Mouse (Mus musculus): Measurements from ENCODE around the gene St3gal6.
A peak's percentile ranks its signal among the peaks of the same experiment; 100 is the strongest.

St3gal6 gene

DNA sequence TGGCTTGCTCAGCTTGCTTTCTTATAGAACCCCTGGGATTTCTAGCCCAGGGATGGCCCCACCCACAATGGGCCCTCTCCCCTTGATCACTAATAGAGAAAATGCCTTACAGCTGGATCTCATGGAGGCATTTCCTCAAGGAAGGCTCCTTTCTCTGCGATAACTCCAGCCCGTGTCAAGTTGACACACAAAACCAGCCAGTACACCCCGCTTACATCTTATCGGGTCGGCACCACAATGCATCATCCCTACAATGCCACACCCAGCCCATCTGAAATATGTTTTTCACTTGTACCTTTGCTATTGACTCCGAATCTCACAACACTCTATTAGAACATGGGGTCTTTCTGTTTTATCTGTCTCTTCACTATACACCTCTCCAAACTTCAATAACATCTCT is 3.6 kb downstream of the St3gal6 start:
- DNase-seq = no peak

GRCm38 (mm10) chr16:58519650-58520073 is 4.4 kb downstream of the St3gal6 start:
- no peak for DNase-seq

DNA sequence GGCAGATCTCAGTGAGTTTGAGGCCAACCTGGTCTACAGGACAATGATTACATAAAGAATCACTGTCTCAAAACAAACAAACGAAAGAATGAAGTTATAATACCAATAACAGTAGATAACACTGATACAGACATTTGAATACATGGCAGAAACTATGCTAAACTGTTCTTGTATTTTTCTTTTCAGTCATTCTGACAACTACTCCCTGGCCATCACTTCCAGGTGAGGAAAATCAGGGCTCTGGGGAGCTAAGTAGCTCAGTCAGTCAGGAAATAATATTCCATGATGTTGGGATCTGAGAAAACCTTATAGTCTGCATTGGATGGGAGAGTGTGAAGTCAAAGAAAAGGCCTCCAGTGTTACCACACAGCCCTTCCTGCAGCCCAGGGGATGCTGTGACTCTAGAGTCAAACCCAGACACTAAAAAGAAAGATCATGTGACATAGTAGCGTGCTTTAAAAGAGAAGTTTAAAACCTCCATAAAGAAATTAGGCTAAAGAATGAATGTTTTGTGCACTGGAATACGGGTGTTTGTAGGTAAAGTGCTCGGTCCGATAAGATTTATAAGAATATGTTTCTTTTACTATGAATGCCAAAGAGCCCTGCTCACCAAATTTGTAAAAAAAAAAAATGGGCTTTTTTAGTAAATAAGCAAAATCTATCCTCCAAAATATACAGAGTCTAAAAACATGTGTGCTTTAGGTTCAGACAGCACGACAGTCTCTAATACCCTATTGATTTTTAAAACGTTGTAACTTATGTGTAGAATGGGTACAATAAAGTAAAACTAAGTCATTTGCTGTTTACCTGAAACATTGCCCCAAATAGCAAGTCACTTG is 6.9 kb downstream of the St3gal6 start:
- DNase-seq = no peak

DNA sequence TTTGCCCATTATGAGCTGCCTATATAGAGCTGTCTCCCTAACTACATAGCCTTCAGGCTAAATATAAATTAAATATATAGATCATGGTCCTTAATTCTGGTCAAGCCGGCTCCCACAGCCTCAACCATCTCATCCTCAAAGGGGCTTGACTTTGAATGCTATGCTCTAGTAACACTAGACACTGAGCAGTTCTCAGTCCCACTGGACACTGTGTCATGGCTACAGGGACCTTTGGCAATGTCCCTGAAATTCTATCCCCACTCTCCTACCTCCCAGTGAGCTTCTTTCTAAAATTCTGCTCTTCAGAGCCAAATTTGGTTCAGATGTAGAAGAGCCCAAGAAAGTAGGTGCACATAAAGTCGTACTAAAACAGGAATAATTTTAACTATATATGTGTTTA is 7.9 kb downstream of the St3gal6 start:
- DNase-seq = no peak

- DNase-seq = peak; percentile 57
Observed at GRCm38 (mm10) chr16:58514565-58514964, 9.5 kb downstream of the St3gal6 start.

GRCm38 (mm10) chr16:58513755-58514154 is 10.3 kb downstream of the St3gal6 start:
- no peak for DNase-seq

DNA sequence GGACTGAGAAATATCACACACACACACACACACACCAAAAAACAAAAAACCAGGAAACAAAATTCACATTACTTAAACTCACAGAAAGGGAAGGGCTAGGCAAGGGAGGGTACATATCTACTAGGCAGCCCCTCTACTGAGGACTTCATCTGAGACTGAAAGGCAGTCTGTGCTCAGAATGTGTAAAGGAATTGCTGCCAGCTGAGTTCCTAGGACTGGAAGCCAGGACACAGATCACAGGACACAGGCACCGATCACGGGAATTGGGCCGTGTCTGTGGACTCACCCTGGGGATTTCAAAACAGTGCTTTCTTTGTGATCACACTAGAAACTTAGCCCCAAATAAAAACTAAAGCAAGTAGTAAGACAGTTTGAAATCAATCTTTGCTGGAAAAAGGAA is 11.2 kb downstream of the St3gal6 start:
- DNase-seq = no peak

DNA sequence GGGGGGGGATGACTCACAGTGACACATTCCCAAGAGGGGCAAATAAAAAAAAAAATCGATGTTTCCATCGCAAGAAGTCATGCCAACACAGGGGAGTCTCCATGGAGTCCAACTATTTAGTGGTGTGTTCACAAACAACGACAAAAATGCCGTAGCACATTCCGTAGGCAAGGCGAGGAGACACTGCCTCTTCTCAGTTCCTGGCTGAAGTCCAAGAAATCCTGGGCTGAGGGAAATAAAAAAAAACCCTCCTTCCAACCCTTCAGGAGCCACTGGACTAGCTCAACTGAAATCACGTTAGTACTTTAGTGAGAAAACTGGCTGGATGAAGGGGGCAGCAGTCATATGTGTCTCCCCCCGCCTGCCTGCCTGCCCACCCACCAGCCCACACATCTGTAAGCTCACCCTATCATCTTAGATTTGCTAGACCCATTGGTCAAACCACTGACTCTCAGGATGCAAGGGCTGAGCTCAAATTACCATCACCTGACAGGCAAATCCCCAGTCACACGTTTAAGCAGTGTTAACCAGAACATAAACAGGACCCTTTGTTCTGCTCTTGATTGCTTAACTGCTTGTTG is 11.8 kb downstream of the St3gal6 start:
- DNase-seq = no peak

DNA sequence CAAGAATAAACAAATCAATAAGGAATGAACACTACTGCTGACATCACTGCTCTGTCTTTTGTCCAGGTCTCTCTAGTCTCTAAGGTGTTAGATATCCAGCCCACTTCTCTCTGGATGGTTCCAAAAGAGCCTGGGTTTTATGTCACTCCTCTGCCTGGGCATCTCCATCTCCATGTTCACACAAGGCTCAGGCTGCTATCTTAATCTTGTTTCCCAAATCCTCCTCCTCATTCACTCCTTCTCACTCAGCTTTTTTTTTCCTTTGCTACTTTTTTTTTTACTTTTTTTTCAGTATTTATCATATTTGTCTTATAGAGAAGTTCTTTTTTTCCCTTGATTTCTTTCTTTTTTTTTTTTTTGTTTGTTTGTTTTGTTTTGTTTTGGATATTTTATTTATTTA is 19.1 kb downstream of the St3gal6 start:
- DNase-seq = no peak

DNA sequence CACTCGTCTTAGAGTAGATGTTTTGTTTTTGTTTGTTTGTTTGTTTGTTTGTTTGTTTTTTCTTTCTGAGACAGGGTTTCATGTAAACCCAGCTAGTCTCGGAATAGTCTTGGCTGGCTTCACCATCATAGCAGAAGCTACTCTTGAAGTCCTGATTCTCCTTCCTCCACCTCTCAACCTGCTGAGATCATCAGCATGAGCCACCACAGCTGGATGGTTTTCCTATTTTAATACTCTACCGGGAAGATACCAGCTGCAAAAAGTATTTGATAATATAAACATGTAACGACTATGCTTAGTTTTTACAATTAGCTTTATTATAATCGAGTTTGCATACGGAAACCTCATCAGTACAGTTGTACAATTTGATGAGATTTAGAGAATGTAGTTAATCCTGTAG is 21.5 kb downstream of the St3gal6 start:
- no peak for DNase-seq

GRCm38 (mm10) chr16:58501760-58502301 is 22.2 kb downstream of the St3gal6 start:
- DNase-seq = no peak

- DNase-seq = no peak
Observed at GRCm38 (mm10) chr16:58499650-58500049, 24.4 kb downstream of the St3gal6 start.

GRCm38 (mm10) chr16:58499172-58499584 is 24.9 kb downstream of the St3gal6 start:
- no peak for DNase-seq

DNA sequence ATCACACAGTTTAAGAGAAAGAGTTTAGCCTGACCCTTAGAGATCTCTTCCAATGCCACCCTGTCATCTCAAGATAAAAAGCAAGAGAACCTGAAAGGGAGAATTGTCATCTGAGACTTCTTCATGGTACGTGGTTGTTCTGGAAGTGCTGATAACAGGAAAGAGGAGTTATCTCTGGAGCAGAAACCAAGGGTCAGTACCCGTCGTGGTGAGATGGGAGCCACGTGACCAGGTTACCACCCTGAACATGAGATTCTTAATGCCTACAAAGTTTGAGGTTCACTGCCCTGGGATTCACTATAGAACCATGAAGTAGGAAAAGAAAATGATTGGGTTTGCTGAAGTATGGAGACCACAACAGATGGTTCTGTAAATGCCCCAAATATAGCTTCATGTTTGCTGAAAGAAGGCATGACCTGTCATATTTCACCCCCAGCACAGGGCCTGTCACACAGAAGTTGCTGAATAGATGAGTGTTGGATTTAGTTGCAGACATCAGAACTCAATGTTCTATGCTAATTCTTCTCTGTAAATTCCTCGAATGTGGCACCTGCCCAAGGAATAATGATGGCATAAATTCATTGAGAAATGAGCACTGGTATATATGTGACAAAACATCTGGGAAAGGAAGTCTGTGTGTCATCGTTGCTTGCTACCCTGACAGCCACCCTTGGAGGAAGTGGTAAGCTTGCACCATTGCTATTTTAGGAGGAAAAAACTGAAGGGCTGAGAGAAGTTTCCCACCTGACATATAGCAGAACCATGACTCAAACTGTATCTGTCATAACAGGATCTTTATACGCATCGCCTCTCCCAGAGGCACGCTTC is 25.9 kb downstream of the St3gal6 start:
- DNase-seq = peak; percentile 26 to 49

DNA sequence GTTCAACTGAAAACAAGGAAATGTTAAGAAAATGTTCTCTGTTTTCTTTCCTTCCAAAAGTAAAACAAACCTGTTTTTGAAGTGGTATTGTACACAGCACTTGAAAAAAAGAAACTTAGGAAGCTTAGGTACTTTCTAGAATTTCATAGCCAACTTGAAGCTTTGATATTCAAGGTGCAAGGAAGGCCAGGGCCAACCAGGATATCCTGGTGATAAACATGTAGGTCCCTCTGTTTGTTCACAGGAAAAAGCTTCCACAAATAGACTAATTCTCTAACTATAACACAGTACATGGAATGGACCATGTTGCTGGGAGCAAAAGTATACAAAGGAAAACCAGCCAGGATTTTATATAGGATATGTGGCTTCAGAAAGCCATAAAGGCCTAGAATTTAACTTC is 27.3 kb downstream of the St3gal6 start:
- DNase-seq = no peak

DNA sequence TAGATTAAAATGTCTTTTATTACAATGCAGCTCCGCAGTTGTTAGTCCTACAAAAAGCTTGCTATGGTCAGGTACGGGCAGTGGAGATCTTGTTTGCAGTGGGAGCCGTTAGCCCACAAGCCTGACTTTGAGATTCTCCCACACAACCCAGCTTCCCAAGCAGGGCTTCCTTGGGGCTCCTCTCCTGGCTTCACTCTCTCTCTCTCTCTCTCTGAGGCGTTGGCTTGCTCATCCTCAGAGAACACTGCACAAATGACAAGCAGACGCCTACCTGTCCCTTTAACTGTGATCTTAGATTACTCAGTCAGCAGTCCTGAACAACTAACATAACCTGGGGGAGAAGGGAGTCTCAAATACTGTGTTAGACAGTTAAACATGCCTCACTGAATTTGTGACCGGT is 36.2 kb downstream of the St3gal6 start:
- no peak for DNase-seq

- DNase-seq = no peak
Observed at GRCm38 (mm10) chr16:58482296-58482695, 41.7 kb downstream of the St3gal6 start.

DNA sequence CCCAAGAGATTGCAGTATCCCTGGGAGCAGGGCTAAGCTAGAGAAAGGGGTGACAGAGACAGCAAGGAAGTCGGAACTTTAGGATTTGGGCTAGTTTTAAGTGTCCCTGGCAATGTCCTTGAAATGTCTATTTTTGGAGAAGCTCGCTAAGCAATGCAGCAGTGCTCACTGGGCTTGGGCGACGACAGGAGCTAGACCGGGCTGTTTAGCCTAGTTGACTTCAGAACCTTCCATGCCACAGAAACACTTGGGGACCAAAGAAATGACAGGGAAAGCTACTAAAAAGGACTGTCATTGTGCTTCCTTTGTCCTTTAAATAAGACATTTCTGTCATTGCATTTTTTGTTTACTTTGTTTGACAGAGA is 42.2 kb downstream of the St3gal6 start:
- DNase-seq = no peak

GRCm38 (mm10) chr16:58481219-58481905 is 42.7 kb downstream of the St3gal6 start:
- no peak for DNase-seq

DNA sequence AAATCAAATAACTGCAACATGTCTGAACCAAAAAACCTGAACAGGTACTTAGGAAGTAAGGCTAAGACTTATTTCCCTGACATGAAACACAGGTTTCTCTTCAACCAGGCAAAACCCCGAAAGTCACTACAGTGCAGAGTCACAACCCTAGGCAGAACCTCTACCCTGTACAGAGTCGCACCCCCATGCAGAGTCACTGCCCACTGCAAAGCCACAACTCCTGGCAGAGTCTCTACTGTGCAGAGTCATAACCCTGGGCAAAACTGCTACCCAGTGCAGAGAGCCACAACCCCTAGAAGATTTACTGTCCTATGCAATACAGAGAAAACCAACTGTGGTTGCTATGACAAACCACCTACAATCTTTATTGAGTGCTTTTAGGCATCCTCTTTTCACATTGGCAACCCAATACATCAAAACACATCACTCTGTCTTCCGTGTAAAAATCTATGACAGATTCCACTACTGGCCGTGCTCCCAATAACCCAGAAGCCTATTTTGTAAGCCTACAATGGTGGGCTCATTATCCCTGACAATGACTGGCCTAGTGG is 44.1 kb downstream of the St3gal6 start:
- DNase-seq = no peak

DNA sequence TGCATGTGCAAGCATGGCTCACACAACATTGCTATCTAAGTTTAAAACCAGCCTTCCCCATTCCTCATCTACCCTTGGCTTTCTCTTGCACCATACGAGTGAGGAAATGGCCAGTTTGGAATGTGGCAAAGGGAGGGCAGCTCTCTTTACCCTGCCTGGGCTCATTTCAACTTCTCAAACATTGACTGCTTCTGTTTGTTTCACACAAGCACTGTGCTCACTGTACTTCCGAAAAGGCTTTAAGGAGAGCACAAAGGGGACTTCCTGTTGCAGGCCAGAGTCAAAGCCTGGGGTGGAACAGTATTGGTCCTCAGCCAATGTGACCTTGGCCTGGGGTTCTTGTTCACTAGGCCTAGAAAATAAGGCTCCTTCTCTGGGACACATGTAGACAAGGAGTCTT is 47.7 kb downstream of the St3gal6 start:
- no peak for DNase-seq

- no peak for DNase-seq
Observed at GRCm38 (mm10) chr16:58475544-58476154, 48.4 kb downstream of the St3gal6 start.
